Comparison of ENCODE assay signal across 30 mouse cellular contexts in the genomic region with DNA sequence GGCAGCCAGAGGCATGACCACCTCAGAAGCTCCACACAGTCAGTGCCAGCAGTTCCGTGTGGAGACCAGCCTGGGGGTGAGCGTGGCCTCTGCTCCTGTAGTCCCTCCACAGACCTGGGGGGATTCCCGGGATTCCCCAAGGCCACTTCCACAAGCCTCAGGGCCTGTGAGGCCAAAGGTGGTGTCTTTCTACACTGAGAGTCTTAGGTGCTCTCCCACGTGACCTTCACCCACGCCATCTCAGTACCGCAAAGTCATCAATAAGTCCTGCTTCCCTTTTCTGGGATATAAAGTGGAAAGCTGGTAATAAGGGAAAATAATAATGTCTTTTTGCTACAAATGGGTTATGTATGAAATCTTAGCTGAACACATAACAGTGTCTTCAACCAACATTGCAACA.
DNase-seq lines count a peak whose midpoint lies in the region; ATAC-seq and TF ChIP-seq lines count a peak whose summit lies in the region.
"Had no signal": no experiment of that assay in that cellular context is flagged by ENCODE, and none has a peak within 500 bp of the region (broad histone marks: within the 10 kb centered on the region; RNA-seq: fewer than 3 reads in every experiment).

No protein-coding gene starts in this region.

- H3K4me2 ChIP-seq in midbrain, embryonic 11.5 days: no peak overlapping the region
- H3K4me2 ChIP-seq in midbrain, embryonic 14.5 days (ENCODE audit: low read length): no peak overlapping the region
- H3K4me2 ChIP-seq: embryonic facial prominence, embryonic 12.5 days; forebrain, embryonic 15.5 days; heart, embryonic 12.5 days; hindbrain, embryonic 14.5 days; kidney, embryonic 15.5 days; liver, embryonic 12.5 days; midbrain, embryonic 12.5 days had no signal

- no peak for TF ChIP-seq POLR2A in bone marrow macrophage, adult 2 months (IDR thresholded peaks at IDR 0.05; ENCODE audit: borderline replicate concordance, low read depth, low read length)
- TF ChIP-seq POLR2A in small intestine, adult 2 months (IDR thresholded peaks at IDR 0.05; ENCODE audit: low read depth, low read length): no peak

- no peak overlapping the region for H3K27ac ChIP-seq in midbrain, embryonic 11.5 days (ENCODE audit: low read depth, low read length)
- no peak overlapping the region for H3K27ac ChIP-seq in midbrain, embryonic 14.5 days (replicated peaks; ENCODE audit: low read depth, low read length)
- peak overlapping the region; percentile 46 for H3K27ac ChIP-seq in bone marrow macrophage, adult 2 months (ENCODE audit: insufficient read depth, low read depth, low read length)
- 0 out of 2 replicates have a peak overlapping the region, but pooled peaks have one; percentile 2 for H3K27ac ChIP-seq in small intestine, adult 2 months (ENCODE audit: insufficient read depth, low read depth, low read length)
- H3K27ac ChIP-seq: embryonic facial prominence, embryonic 12.5 days; forebrain, embryonic 15.5 days; hindbrain, embryonic 14.5 days; kidney, embryonic 15.5 days; layer of hippocampus, adult 2 months; left cerebral cortex, adult 2 months; liver, embryonic 12.5 days; midbrain, embryonic 12.5 days had no signal

- no peak overlapping the region for H3K4me3 ChIP-seq in midbrain, embryonic 11.5 days (ENCODE audit: low read depth, low read length)
- no peak overlapping the region for H3K4me3 ChIP-seq in midbrain, embryonic 14.5 days (replicated peaks; ENCODE audit: low read depth, low read length)
- no peak overlapping the region for H3K4me3 ChIP-seq in bone marrow macrophage, adult 2 months (ENCODE audit: insufficient read depth, low read length)
- H3K4me3 ChIP-seq in small intestine, adult 2 months (ENCODE audit: low read depth, low read length): no peak overlapping the region
- H3K4me3 ChIP-seq: embryonic facial prominence, embryonic 12.5 days; forebrain, embryonic 15.5 days; heart, embryonic 12.5 days; kidney, embryonic 15.5 days; layer of hippocampus, adult 2 months; left cerebral cortex, adult 2 months; liver, embryonic 12.5 days; midbrain, embryonic 12.5 days had no signal

- no peaks in the 10 kb centered on the region for H3K4me1 ChIP-seq in midbrain, embryonic 11.5 days (ENCODE audit: control insufficient read depth, insufficient read depth, low read length)
- no peaks in the 10 kb centered on the region for H3K4me1 ChIP-seq in midbrain, embryonic 14.5 days (ENCODE audit: control insufficient read depth, insufficient read depth, low read length)
- H3K4me1 ChIP-seq in bone marrow macrophage, adult 2 months (ENCODE audit: control insufficient read depth, insufficient read depth, low read length): peaks cover 33% of the 10 kb centered on the region
- H3K4me1 ChIP-seq in small intestine, adult 2 months (ENCODE audit: control insufficient read depth, insufficient read depth, insufficient read length, low read length): peaks cover 2% of the 10 kb centered on the region; the same call in 1 of the 2 replicates
- H3K4me1 ChIP-seq: embryonic facial prominence, embryonic 12.5 days had no signal

- DNase-seq in midbrain, embryonic 11.5 days (ENCODE audit: low spot score, missing footprints): peak; percentile 19
- DNase-seq in midbrain, embryonic 14.5 days: no peak
- DNase-seq in A20 (ENCODE audit: low read depth, low spot score): peak; percentile 67
- no peak for DNase-seq in adrenal gland, adult (ENCODE audit: inconsistent age in 2 of 2, low spot score in 1 of 2)
- DNase-seq in left cerebral cortex, postnatal 4 days: no peak
- DNase-seq: adrenal gland, adult 2 months; cerebellum, adult 11 months; cerebellum, adult 9-10 months; embryo, embryonic 11 days; gastrocnemius, postnatal 25 days; heart, adult 18-20 months; kidney, adult 11 months; kidney, postnatal 36 days; lung, adult 18-20 months; lung, postnatal 10 days; right cerebral cortex, postnatal 25 days; spleen, adult 18-20 months had no signal

- no peak for ATAC-seq in midbrain, embryonic 11.5 days (ENCODE audit: low FRiP score)
- ATAC-seq in midbrain, embryonic 14.5 days (ENCODE audit: low FRiP score, low TSS enrichment): no peak
- ATAC-seq: CD4-positive, CD25-positive, alpha-beta regulatory T cell, adult 4 months; forebrain, embryonic 15.5 days; inflammation-experienced regulatory T-cells, adult 6 months; liver, embryonic 12.5 days had no signal

- intact Hi-C loops in left cerebral cortex, postnatal 4 days (cut with DNase I): no loop called here

- no peaks in the 10 kb centered on the region for H3K36me3 ChIP-seq in midbrain, embryonic 11.5 days (ENCODE audit: control insufficient read depth, insufficient read depth, low read length)
- no peaks in the 10 kb centered on the region for H3K36me3 ChIP-seq in midbrain, embryonic 14.5 days (ENCODE audit: control insufficient read depth, insufficient read depth, low read length)
- H3K36me3 ChIP-seq in small intestine, adult 2 months (ENCODE audit: control insufficient read depth, insufficient read depth, low read length): no peaks in the 10 kb centered on the region
- H3K36me3 ChIP-seq: embryonic facial prominence, embryonic 12.5 days; forebrain, embryonic 15.5 days; heart, embryonic 12.5 days; kidney, embryonic 15.5 days; liver, embryonic 12.5 days; midbrain, embryonic 12.5 days had no signal

- no peaks in the 10 kb centered on the region for H3K27me3 ChIP-seq in midbrain, embryonic 11.5 days (ENCODE audit: control insufficient read depth, insufficient read depth, low read length)
- no peaks in the 10 kb centered on the region for H3K27me3 ChIP-seq in midbrain, embryonic 14.5 days (ENCODE audit: control insufficient read depth, insufficient read depth, low read length)
- H3K27me3 ChIP-seq in small intestine, adult 2 months (ENCODE audit: control insufficient read depth, insufficient read depth, low read length): no peaks in the 10 kb centered on the region
- H3K27me3 ChIP-seq: embryonic facial prominence, embryonic 12.5 days; forebrain, embryonic 15.5 days; heart, embryonic 12.5 days; kidney, embryonic 15.5 days; liver, embryonic 12.5 days; midbrain, embryonic 12.5 days had no signal

- no peak overlapping the region for H3K9ac ChIP-seq in midbrain, embryonic 11.5 days (ENCODE audit: low read length)
- H3K9ac ChIP-seq in midbrain, embryonic 14.5 days (replicated peaks; ENCODE audit: low read length): no peak overlapping the region
- H3K9ac ChIP-seq: embryonic facial prominence, embryonic 12.5 days; forebrain, embryonic 15.5 days; heart, embryonic 12.5 days; hindbrain, embryonic 14.5 days; kidney, embryonic 15.5 days; liver, embryonic 12.5 days; midbrain, embryonic 12.5 days had no signal

- 92% methylated on average over 6 of the region's 6 CpGs for WGBS in midbrain, embryonic 11.5 days
- 86% methylated on average over 6 of the region's 6 CpGs for WGBS in midbrain, embryonic 14.5 days
- 76% methylated on average over 6 of the region's 6 CpGs for WGBS in small intestine, adult 2 months

- no peaks in the 10 kb centered on the region for H3K9me3 ChIP-seq in midbrain, embryonic 11.5 days (ENCODE audit: control insufficient read depth, low read length)
- no peaks in the 10 kb centered on the region for H3K9me3 ChIP-seq in midbrain, embryonic 14.5 days (ENCODE audit: control insufficient read depth, low read length)
- H3K9me3 ChIP-seq: embryonic facial prominence, embryonic 12.5 days; forebrain, embryonic 15.5 days; heart, embryonic 12.5 days; kidney, embryonic 15.5 days; liver, embryonic 12.5 days; midbrain, embryonic 12.5 days had no signal

- TF ChIP-seq CTCF in bone marrow macrophage, adult 2 months (IDR thresholded peaks at IDR 0.05; ENCODE audit: low read depth, low read length): no peak
- TF ChIP-seq CTCF in small intestine, adult 2 months (IDR thresholded peaks at IDR 0.05; ENCODE audit: extremely low read depth, insufficient read length, insufficient replicate concordance, low read depth, low read length): no peak

Comparison
In these comparisons a context has a peak if more than half of its experiments do, and no peak if none do; other contexts are left out.
1. DNase-seq: peak in midbrain, embryonic 11.5 days (single experiment) and A20 (single experiment); none in midbrain, embryonic 14.5 days (single experiment), adrenal gland, adult (0 of 2) and left cerebral cortex, postnatal 4 days (single experiment).
2. H3K27ac ChIP-seq: peak in bone marrow macrophage, adult 2 months (single experiment) and small intestine, adult 2 months (single experiment); none in midbrain, embryonic 11.5 days (single experiment) and midbrain, embryonic 14.5 days (single experiment).